Mouse (Mus musculus) embryo, embryonic 11 days (tissue): Measurements from ENCODE around the gene Cpsf7.

Experiments
- DNase-seq: peaks from one replicate; pipeline ENCODE4 v3.0.0-alpha.2; 2015

The Cpsf7 gene

GRCm38 (mm10) chr19:10561558-10562314 lies 36.7 kb downstream of the Cpsf7 start:
- peak; percentile 23 for DNase-seq

- DNase-seq: no peak
Observed at GRCm38 (mm10) chr19:10562351-10562750, 37.3 kb downstream of the Cpsf7 start.

- DNase-seq: no peak
Observed at GRCm38 (mm10) chr19:10564278-10564677, 39.2 kb downstream of the Cpsf7 start.

GRCm38 (mm10) chr19:10565217-10565616 lies 40.2 kb downstream of the Cpsf7 start:
- no peak for DNase-seq

GRCm38 (mm10) chr19:10569627-10570026 lies 44.6 kb downstream of the Cpsf7 start:
- no peak for DNase-seq

GRCm38 (mm10) chr19:10576690-10577561 lies 51.9 kb downstream of the Cpsf7 start, which contains the start of the genes Cyb561a3 and Tmem138:
Gene Cyb561a3 (plus strand): TSS chr19:10577172.
Gene Tmem138 (minus strand): TSS chr19:10577362.
- peak; percentile 96 for DNase-seq

- DNase-seq: no peak
Observed at GRCm38 (mm10) chr19:10580102-10580501, 55.0 kb downstream of the Cpsf7 start.

- DNase-seq: no peak
Observed at GRCm38 (mm10) chr19:10580761-10581160, 55.7 kb downstream of the Cpsf7 start.

- no peak for DNase-seq
Observed at GRCm38 (mm10) chr19:10581984-10582383, 56.9 kb downstream of the Cpsf7 start.

GRCm38 (mm10) chr19:10583550-10584146 lies 58.6 kb downstream of the Cpsf7 start:
- no peak for DNase-seq

GRCm38 (mm10) chr19:10585112-10585511 lies 60.0 kb downstream of the Cpsf7 start:
- no peak for DNase-seq

GRCm38 (mm10) chr19:10587231-10587630 lies 62.2 kb downstream of the Cpsf7 start:
- DNase-seq: no peak

GRCm38 (mm10) chr19:10589127-10589857 lies 64.2 kb downstream of the Cpsf7 start:
- no peak for DNase-seq

GRCm38 (mm10) chr19:10590301-10590700 lies 65.2 kb downstream of the Cpsf7 start:
- no peak for DNase-seq

GRCm38 (mm10) chr19:10591659-10592377 lies 66.8 kb downstream of the Cpsf7 start:
- no peak for DNase-seq
